Mouse (Mus musculus) C2C12 (cell line): ENCODE data around the gene Micu1.

Experiments used
- CEBPB ChIP-seq: IDR thresholded peaks from one replicate; pipeline ENCODE4 v1.6.1; 2011; ENCODE audit warnings: low read depth, mild to moderate bottlenecking, control low read depth, moderate library complexity
- CTCF ChIP-seq: IDR thresholded peaks from one replicate; pipeline ENCODE4 v1.5.1; 2011; ENCODE audit not compliant: control insufficient read depth, insufficient read depth, insufficient read length
- MAX ChIP-seq: IDR thresholded peaks from one replicate; pipeline ENCODE4 v1.6.1; 2011; ENCODE audit warnings: mild to moderate bottlenecking, control low read depth
- MYOD1 ChIP-seq: IDR thresholded peaks from one replicate; pipeline ENCODE4 v1.6.1; 2011; ENCODE audit warnings: low read depth; ENCODE audit not compliant: control insufficient read depth, insufficient read length
- USF1 ChIP-seq: IDR thresholded peaks from one replicate; pipeline ENCODE4 v1.6.1; 2011; ENCODE audit warnings: low read depth, mild to moderate bottlenecking, control low read depth, moderate library complexity

- no peak for TF ChIP-seq MYOD1
- no peak for TF ChIP-seq CTCF
- no peak for TF ChIP-seq MAX
- no peak for TF ChIP-seq USF1
- no peak for TF ChIP-seq CEBPB
These were observed 23.1 kb upstream of the Micu1 start for GRCm38 (mm10) chr10:59679189-59679588.
